Mouse (Mus musculus) bone marrow, adult 2 months (tissue): ENCODE measurements around the gene Atg10. TPM values are rescaled to one million over a fixed set of nuclear protein-coding genes. Genes with fewer than 3 reads are reported as not detected.

Source experiments
- H3K27ac ChIP-seq: fragments of 200-500 bp; 2 replicates; pipeline ENCODE4 v1.5.1; 2012; ENCODE audit warnings: low read depth, mild to moderate bottlenecking, control low read depth, inconsistent platforms, low read length; ENCODE audit not compliant: control insufficient read depth, poor library complexity, insufficient read depth
- H3K4me1 ChIP-seq: fragments of 200-500 bp; 2 replicates; pipeline ENCODE4 v1.6.1; 2011; ENCODE audit warnings: low read length; ENCODE audit not compliant: control insufficient read depth, insufficient read depth
- H3K4me3 ChIP-seq: fragments of 200-500 bp; replicated peaks from 2 replicates; pipeline ENCODE3; 2011; ENCODE audit warnings: mild to moderate bottlenecking, low read depth, low read length, control low read depth; ENCODE audit not compliant: control insufficient read depth
- CTCF ChIP-seq: fragments of 200-500 bp; IDR thresholded peaks from 2 replicates; pipeline ENCODE4 v1.5.1; 2011; ENCODE audit warnings: low read length, control low read depth; ENCODE audit not compliant: control insufficient read depth, insufficient read depth
- POLR2A ChIP-seq: fragments of 200-500 bp; IDR thresholded peaks from 2 replicates; pipeline ENCODE4 v1.6.1; 2011; ENCODE audit warnings: low read depth, mild to moderate bottlenecking, control low read depth, low read length, borderline replicate concordance; ENCODE audit not compliant: control insufficient read depth
- WGBS: fragments of 180-500 bp; shearing (Covaris S2); methylation state at CpG from one replicate; pipeline ENCODE4 v1.1.7; 2018; 5-methylcytosine and 5-hydroxymethylcytosine counted together
- polyA plus RNA-seq: library from polyadenylated mRNA; stranded (reverse); fragments of >200 nt; gene quantifications from 2 replicates; pipeline ENCODE4 v1.2.4, GENCODE M21; 2011; ENCODE audit warnings: low replicate concordance; ENCODE audit not compliant: missing spikeins, insufficient read depth, insufficient read length

Atg10 gene
- polyA plus RNA-seq, 1 experiment, result 3.5 TPM

- H3K4me1 ChIP-seq, result no peaks in the 10 kb centered on the region
- 73% methylated on average over 11 of the region's 11 CpGs for WGBS
Measured at GRCm38 (mm10) chr13:91039201-91039807, 184.5 kb downstream of the Atg10 start.

GRCm38 (mm10) chr13:91038636-91039035 is 185.1 kb downstream of the Atg10 start:
- TF ChIP-seq CTCF (no peak), POLR2A (no peak)
- WGBS, result 91% methylated on average over 5 of the region's 5 CpGs
- Histone ChIP-seq H3K27ac (no peak overlapping the region), H3K4me3 (no peak overlapping the region), H3K4me1 (no peaks in the 10 kb centered on the region)

More at GRCm38 (mm10) chr13:91039201-91039807, 184.5 kb downstream of the Atg10 start:
- no peak overlapping the region for H3K4me3 ChIP-seq
- no peak overlapping the region for H3K27ac ChIP-seq
- TF ChIP-seq CTCF, result no peak
- TF ChIP-seq POLR2A, result no peak

- no peaks in the 10 kb centered on the region for H3K4me1 ChIP-seq
- H3K27ac ChIP-seq, result no peak overlapping the region
- no peak for TF ChIP-seq CTCF
- no peak for TF ChIP-seq POLR2A
- WGBS, result 74% methylated on average over 3 of the region's 3 CpGs
- H3K4me3 ChIP-seq, result no peak overlapping the region
Measured at GRCm38 (mm10) chr13:91038034-91038433, 185.7 kb downstream of the Atg10 start.

GRCm38 (mm10) chr13:91037405-91037804 is 186.4 kb downstream of the Atg10 start:
- WGBS, result 85% methylated on average over 6 of the region's 6 CpGs
- TF ChIP-seq CTCF (no peak), POLR2A (no peak)

GRCm38 (mm10) chr13:91031836-91032235 is 191.9 kb downstream of the Atg10 start:
- no peak overlapping the region for H3K4me3 ChIP-seq
- TF ChIP-seq POLR2A (no peak), CTCF (no peak)
- no peak overlapping the region for H3K27ac ChIP-seq
- WGBS, result 82% methylated on average over 2 of the region's 2 CpGs
- no peaks in the 10 kb centered on the region for H3K4me1 ChIP-seq

More at GRCm38 (mm10) chr13:91037405-91037804, 186.4 kb downstream of the Atg10 start:
- H3K4me1 ChIP-seq, result no peaks in the 10 kb centered on the region
- H3K4me3 ChIP-seq, result no peak overlapping the region
- no peak overlapping the region for H3K27ac ChIP-seq

- no peaks in the 10 kb centered on the region for H3K4me1 ChIP-seq
- H3K4me3 ChIP-seq, result no peak overlapping the region
- no peak overlapping the region for H3K27ac ChIP-seq
- TF ChIP-seq CTCF (no peak), POLR2A (no peak)
- 85% methylated on average over 9 of the region's 9 CpGs for WGBS
Measured at GRCm38 (mm10) chr13:91023447-91023846, 200.3 kb downstream of the Atg10 start.

- H3K27ac ChIP-seq, result no peak overlapping the region
- H3K4me1 ChIP-seq, result no peaks in the 10 kb centered on the region
- H3K4me3 ChIP-seq, result no peak overlapping the region
- TF ChIP-seq CTCF (no peak), POLR2A (no peak)
- WGBS, result 78% methylated on average over 3 of the region's 3 CpGs
Measured at GRCm38 (mm10) chr13:91011851-91012250, 211.9 kb downstream of the Atg10 start.

GRCm38 (mm10) chr13:90995034-90995629 is 228.6 kb downstream of the Atg10 start:
- Histone ChIP-seq H3K27ac (no peak overlapping the region), H3K4me1 (no peaks in the 10 kb centered on the region), H3K4me3 (no peak overlapping the region)
- TF ChIP-seq CTCF, result no peak
- 69% methylated on average over 2 of the region's 2 CpGs for WGBS
